Mouse (Mus musculus): ENCODE results near the gene Tanc2.

Gene Tanc2

DNA sequence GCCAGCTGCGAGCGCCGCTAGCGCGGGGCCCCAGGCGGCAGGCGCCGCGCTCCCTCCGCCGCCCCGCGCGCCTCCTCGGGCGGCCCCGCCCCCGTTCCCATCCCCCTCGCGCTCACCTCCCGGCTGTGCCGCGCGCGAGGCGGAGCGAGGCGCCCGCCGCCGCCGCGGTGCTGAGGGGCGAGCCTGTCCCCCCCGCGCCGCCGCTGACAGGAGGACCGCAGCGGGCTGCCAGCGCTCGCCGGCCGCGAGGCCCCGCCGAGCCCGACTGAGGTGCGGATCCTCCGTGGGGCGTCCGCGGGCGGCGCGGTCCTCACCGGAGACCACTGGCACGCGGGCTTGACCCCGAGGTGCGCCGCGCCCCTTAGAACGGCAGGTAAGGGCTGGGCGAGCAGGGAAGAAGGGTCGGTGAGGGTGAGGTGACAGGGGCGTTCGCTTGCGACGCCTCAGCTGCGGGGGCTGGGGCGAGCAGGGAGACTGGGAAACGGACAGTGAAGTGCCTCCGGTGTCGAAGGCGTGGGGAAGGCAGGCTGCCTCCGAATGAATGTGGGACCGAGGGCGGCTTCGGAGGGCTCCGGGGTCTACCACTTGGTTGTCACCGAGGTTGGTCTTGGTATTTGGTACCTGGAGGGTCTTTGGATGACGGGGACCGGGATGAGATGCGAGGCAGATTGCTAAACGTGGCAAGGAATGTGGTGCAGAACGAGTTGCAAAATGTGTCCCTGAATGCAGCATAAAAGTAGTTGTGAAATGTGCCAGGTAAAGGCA lies at the start of gene Tanc2:
Gene Tanc2, plus strand, starts transcription at position 110 of the 765 bp plus-strand sequence.
- peak; percentile 14 to 48 for DNase-seq (ENCODE audit: low spot score in 2 of 2)

DNA sequence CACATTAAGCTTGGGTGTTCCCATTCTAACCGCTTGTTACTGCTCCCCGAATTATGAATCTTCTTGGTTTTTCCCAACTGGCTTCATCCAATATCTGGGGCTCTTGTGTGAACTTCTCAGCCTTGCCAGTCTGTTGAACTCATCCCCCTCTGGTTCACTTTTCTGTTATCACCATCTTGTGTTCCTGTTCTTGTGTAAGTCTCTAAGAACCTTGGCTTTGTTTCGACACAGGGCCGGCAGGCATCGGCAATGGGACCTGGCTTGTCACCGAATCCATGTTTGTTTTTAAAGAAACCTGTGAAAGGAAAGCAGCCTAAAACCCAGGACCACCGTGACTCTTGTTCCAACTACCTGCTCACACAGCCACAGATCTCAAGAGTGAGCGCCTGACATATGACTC lies 49.0 kb upstream of the Tanc2 start:
- DNase-seq (ENCODE audit: low spot score in 2 of 2): no peak

DNA sequence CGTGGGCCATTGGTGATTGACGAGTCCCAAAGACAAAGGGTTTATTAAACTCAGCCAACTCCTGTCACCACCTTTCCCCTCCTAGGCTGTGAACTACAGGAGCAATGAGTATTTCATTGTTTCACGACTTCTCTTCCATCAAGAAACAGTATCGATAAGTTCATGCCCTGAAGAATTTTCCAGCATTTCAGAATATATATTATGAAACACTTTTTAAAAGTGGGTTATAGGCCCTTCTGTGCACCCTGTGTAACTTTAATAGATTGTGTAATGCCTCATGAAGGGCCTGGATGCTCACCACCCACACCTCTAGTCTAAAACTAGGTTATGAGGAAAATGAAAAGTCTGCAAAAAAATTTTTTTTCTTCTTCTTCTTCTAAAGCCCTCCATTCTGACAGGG lies 48.4 kb upstream of the Tanc2 start:
- no peak for DNase-seq (ENCODE audit: low spot score in 2 of 2)

DNA sequence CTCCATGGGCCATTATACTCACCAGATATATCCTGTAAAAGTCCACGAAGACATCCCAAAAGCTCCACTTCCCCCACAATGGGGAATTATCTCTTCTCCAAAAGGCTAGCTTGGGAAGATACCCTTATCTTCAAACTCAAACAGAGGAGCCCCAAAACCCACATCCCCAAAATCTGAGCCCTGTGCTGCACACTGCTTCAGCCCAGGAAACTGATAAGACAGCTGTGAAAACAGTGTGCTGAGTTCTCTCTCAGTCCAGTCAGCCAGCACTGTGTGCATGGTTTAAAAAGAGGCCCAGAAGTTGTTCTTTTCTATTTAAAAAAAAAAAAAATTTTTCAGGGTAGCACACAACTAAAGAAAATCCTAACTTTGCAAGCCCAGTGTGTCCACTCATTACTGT lies 47.7 kb upstream of the Tanc2 start:
- no peak for DNase-seq (ENCODE audit: low spot score in 2 of 2)

DNA sequence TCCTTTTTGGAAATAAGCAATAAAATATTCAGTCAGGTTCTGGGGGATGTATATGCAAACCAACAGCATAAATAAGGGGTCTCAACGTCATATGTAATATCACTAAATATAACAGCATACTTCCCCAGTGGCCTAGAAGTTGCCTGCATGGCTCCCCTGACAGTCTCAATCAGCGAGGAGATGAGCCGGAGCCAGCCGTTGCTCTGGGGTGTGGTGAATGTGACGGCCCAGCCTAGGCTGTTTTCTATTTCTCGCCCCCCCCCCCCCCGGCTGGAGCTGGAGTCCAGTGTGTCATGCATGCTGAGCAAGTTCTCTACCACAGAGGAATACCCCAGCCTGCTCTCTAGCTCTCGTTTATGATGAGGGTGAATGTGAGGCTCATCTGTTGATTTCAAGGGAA lies 44.0 kb upstream of the Tanc2 start:
- DNase-seq (ENCODE audit: low spot score in 2 of 2): no peak

DNA sequence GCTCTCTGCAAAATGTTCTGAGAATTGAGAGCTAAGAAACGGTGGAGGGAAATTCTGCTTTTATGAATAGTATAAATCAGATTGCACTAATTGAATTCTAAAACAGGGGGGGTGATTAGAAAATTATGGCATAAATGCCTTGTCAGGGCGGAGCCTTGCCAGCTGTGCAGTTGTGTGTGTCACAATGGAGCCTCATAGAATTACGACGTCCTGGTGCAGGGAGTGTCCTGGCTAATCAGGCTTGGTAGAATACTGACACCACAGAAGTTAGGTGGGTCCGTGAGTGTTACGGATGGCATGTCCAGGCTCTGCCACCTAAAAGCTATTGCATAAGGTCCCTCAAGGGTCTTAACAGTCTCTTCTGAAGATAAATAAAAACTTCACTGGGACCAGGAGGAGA lies 43.4 kb upstream of the Tanc2 start:
- no peak for DNase-seq (ENCODE audit: low spot score in 2 of 2)

DNA sequence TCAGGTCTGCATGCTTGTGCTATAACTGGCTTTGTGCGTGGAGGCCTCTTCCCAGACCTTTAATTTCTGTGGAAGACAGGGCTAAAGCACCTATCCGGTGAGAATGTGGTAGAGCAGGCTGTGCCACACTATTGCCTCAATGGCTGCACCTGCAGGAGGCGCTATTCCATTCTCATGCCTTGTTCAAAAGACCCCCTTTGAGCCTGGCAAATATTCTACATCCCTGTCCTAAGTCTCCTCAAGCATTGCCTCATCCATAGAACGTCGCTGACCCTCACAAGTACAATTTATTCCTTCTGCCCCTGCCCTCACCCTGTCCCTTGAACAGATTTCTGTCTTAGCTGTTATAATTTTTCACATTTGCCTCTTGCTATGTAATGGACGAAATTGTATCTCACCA lies 41.4 kb upstream of the Tanc2 start:
- no peak for DNase-seq (ENCODE audit: low spot score in 2 of 2)

DNA sequence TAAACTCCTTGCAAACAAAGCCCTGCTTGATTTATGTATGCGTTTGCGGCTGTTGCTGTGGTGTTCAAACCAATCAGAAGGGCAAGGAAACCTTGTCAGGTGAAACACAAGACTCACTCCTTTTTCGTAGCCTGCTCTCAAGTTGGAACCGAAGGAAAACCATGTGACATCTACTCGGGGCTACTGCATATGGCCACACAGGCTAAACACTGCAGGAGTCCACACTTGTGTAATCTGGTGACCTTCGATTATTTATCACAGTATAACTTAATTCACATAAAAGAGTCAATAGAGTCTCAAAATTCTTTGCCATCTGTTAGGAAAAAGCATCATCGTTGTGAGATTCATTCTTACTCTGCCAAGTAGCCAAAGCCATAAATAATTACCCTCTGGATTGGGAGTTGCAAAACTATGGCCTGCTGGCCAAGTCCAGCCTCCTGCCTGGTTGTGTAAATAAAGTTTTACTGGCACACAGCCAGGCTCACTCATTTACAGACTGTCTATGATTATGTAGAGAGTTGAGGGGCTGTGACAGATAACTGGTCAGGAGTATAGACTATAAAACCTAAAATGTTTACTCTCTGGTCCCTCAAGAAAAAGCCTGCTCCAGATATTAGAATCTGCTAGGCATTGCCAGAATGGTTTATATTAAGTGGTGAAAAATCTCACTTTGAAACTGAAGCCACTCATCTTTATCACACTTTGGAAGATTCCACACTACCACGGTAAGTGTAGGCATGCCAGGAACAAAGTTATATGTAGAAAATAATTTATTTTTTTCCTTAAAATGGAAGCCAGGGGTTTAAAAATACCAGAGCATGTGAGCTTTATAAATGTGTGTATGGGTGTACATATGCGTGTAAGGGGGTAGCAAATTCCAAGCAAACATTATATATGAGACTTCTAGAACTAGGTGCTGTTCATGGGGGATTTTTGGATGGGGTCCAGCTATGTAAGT lies 40.3 kb upstream of the Tanc2 start:
- no peak for DNase-seq (ENCODE audit: low spot score in 2 of 2)

DNA sequence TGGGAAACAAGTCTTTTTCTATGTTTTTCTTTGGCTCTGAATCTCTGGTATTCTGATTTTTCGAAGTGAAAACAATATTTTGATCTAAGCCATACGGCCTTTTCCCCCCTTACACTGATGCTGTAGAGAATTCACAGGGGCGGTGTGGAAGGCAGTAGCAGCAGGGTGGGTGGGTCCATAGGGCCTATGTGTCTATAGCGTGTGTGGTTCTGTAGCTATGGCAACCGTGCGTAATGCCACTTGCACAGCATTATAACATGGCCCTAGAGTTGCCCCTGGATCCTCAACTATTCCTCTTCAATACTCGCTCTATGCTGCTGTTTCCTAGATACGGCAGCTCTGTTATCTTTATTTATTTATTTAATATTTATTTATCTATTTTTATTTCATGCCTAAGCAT lies 32.5 kb upstream of the Tanc2 start:
- no peak for DNase-seq (ENCODE audit: low spot score in 2 of 2)

DNA sequence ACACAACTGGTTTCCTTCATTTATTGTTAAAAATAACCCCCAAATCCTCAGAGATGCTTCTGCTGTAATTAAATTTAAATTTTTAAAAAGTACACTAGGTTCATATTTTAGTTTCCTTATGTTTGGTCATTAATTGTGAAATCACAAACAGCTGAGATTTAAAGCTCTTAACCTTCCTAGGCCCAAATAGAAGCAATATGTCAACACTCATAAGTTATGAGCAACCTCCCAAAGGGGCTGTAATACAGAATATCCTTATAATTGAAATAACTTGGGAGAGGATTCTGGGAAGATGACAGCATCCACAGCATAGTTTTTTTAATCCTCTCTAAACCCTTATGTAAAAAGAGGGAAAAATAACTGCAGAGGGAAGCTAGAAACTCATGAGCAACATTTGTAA lies 31.7 kb upstream of the Tanc2 start:
- DNase-seq (ENCODE audit: low spot score in 2 of 2): no peak

DNA sequence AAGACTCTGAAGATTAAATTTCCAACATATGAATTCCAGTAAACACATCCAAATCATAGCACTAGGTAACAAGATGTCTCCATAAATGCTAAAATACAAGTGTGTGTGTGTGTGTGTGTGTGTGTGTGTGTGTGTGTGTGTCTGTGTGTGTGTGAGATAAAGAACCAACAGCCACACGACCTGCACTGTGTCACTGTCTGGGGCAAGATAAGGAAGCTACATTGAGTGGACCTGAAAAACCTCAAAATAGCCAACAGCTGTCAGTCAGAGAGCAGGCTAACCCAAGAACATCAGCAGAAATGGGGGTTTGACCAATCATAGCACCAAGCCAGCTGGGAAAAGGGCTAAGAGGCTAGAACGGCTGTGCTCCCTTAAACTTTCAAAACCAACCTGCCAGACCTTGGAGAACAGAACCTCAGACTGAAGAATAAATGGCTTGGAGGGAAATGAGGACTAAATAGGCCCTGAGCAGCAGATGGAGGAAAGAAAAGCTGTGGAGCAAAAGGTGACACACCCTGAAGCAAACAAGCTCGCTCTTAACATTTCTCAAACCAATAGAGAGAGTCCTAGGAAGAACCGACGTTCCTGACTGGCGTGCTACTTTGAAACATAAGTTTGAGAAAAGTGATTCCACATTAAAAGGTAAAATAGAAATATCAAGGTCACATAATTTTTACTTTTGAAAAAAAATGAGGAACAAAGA lies 30.8 kb upstream of the Tanc2 start:
- DNase-seq (ENCODE audit: low spot score in 2 of 2): no peak

DNA sequence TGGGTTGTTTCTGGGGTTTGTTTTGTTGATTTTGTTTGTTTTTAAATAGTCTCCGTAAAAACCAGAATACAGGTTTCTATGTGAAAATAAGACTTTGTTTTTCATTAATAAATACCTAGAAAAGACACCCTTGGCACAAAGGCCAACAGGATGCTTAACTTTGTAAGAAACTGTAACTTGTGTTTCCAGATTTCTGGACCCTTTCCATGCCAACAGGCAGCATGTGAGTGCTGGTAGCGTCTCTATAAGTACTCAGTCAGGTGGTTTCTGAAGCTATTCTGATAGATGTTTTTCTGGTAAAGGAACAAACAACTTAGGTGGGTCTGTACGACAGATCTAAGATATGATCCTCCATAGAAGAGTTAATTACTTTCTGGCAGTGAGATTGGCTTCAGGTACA lies 26.2 kb upstream of the Tanc2 start:
- DNase-seq (ENCODE audit: low spot score in 2 of 2): no peak

DNA sequence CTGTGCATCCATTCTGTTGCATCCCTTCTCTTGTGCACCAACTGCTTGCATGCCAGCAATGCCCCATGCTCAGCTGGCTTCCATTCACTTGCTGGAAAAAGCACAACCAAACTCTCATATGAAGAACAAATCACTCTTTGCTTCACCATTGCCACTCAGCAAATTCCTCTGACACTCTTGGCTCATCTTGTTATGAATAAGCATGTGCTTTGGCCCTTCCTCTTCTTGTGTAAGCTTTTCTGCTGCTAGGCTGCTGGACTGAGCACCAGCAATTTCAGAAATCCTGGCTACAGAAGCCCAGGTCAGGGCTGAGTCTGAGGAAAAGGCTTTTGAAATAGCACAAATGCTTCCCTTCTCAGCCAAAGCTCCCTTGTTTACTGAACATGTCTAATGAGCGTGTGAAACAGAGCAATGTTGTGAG lies 22.6 kb upstream of the Tanc2 start:
- peak; percentile 46 to 60 for DNase-seq (ENCODE audit: low spot score in 2 of 2)

DNA sequence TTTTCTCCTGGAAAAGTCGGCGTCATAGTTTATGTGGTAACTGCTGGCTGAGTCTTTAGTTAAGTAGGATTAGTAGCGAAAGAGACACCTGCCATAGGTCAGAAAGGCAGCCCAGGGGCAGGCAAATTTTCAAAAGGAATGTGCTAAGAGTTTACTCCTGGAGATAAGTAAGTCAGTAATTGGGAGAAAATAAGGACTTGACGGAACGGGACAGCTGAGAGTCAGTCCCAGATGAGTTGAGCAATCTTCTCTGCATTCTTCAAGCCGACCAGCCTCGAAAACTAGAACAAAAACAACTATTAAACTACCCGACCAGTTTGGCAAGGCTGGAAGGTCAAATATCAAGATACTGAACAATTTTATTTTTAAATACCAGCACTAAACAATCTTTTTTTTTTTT lies 17.8 kb upstream of the Tanc2 start:
- DNase-seq (ENCODE audit: low spot score in 2 of 2): peak; percentile 25 to 35

DNA sequence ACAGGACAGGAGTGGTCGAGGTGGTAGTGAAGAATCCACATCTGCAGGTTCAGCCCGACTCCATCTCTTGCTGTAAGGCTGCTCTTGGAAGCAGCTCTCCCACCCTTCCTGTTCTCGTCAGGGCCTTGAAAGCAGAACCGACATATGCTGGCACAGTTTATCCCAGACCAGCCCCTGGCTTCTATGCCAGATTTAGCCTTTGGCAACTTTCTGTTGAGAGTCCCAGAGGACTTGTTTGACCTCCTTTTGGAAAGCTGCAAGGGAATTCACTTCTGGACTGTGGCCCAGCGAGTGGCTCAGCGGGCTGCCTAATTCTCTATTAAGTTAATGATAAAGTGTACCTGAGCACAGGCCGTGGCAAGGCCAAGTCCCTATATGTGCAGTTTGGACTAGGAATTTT lies 15.5 kb upstream of the Tanc2 start:
- peak; percentile 83 for DNase-seq (ENCODE audit: low spot score in 2 of 2)

DNA sequence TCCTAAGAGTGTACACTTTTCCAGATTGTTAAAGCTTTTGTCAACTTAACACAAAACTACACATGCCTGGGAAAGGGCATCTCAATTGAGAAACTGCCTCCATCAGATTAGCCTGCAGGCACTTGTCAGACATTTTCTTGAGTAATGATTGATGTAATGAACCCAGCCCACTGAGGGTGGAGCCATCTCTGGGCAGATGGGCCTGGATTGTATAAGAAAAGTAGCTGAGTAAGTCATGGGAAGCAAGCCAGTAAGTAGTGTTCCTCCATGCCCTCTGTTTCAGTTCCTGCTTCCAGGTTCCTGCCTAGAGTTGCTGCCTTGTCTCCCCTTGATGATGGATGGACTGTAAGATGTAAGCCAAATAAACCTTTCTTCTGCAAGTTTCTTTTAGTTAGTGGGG lies 12.6 kb upstream of the Tanc2 start:
- DNase-seq (ENCODE audit: low spot score in 2 of 2): no peak

DNA sequence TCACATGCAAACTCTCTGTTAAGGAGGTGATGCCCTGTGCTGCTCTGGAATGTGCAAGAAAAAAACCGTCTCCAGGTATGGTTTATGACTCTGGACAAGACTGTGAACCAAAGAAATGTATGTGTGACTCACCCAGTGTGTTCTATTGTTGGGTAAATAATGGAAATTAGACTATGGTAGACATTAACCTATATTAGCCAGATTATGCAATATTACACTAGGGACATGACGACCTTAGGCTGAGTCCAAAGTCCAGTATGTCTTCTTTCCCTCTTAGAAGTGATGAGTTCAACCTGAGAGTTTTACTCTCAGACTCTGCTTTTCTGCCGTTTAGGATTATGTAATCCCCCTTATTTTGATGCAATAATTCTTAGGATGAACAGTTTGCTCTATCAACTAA lies 7.8 kb upstream of the Tanc2 start:
- no peak for DNase-seq (ENCODE audit: low spot score in 2 of 2)

DNA sequence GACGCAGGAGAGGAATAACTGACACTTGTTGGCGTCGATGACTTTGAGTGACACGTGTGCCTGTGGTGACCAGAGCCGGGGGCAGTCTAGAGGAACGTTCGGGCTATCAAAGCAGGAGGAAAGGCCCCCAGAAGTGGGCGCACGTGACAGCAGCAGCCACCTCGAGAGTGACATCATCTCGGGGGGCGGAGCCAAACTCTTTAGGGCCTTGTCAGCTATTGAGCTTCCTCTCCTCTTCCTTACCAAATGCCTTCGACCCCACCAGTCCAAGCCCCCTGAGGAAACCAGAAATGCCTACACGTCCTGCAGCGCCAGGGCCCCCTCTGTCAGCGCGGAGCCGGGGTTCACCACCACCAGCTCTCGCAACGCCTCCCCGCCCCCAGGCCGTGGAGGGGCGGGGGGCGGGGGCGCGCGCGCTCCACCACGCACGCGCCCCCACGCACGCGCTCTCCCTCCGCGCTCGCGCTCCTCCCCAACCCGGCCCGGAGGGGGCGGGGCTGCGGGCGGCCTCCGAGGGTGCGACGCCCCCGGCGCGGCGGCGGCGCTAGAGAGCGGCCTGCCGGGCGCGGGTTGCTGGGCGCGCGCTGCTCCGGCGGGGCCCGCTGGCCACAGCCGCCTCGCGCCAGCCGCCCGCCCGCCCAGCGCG lies 432 bp upstream of the Tanc2 start:
- DNase-seq (ENCODE audit: low spot score in 2 of 2): peak; percentile 88 to 90

DNA sequence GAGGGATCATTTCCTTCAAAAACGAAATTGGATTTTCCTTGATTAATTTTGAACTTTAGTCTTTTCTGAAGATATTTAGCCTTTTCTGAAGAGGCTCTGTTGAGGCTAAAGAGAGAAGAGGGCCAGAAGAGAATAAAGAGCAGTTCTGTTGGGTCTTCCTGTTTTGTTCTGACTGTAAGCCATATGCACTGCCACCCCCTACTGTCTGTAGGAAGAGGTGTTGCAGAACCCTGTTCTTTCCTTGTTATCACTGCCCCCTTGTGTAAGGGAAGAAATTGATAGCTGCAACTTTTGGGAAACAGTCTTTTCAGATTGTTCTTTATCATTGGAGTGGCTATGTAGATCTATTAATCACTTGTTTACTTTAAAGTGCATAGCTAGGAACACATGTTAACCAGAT lies 2.1 kb downstream of the Tanc2 start:
- DNase-seq (ENCODE audit: low spot score in 2 of 2): peak; percentile 60 to 63

DNA sequence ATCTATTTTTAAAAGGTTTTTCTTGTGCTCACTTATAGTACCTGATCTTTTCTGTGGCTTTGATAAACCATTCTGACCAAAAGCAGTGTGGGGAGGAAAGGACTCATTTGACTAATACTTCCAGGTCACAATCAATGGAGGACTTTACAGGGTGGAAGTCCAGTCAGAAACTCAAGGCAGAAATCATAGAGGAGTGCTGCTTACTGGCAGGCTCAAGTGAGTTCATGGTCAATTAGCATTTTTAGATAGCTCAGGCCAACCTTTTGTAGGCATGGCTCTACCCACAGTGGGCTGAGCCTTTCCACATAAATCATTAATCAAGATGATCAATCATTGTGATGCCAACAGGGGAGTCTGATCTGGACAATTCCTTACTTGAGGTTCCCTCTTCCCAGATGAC lies 12.4 kb downstream of the Tanc2 start:
- no peak for DNase-seq (ENCODE audit: low spot score in 2 of 2)

DNA sequence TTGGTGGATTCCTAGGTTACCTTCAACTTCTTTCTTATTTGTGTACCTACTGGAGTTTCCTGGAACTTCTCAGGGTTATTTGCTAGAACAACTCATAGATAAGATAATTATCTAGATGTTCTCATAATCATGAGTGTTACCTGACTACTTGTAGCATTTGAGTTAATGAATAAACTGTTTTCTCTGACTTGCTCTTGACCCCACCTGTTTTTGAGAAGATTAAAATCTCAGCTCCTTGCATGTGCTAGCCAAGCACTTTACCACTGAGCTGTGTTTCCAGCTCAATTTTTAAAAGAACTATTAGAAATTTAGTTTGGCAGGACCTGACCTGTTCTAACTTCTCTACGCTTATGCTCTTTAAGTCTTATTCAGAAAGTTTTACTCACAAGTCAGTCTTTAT lies 36.4 kb downstream of the Tanc2 start:
- no peak for DNase-seq (ENCODE audit: low spot score in 2 of 2)

DNA sequence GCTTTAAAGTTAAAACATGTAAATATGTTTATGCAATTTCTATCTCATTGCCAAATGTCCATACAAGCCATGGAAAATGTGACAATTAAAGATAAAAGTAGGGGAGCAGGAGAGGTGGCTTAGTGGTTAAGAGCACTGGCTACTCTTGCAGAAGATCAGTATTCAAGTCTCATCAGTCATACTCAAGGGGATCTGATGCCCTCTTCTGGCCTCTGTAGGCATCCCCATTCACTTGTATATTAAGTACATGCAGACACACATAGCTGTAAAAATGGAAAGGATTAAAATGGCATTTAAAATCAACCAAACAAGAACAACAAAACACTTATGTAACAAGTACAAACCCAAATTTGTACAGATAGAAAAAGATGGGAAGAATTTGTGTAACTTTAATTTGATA lies 54.2 kb downstream of the Tanc2 start:
- no peak for DNase-seq (ENCODE audit: low spot score in 2 of 2)
